Mouse (Mus musculus): ENCODE data around the gene Grin2d. TPM values are rescaled to one million over a fixed set of nuclear protein-coding genes. Genes with fewer than 3 reads are reported as not detected.

Grin2d gene
- polyA plus RNA-seq, 3 experiments from 2014 or later: not detected

DNA sequence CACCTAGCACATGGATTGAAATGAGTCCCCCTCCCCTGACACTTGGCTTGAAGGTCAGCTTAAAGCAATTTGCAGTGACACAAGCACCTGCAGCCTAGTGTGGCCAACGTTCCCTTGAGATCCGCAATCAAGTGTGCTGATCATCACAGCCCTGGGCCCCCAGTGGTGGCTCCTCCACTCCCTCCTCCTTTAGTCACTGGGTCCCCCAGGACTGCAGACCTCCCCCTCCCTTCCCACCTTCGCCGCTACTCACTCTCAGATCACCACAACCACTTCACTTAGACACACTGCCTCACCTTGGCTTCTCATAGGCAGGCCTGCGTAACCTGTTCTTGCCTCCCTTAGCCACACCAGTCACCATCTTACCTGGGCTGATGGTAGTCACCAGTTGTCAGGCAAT is 72.2 kb downstream of the Grin2d start:
- no peak for ATAC-seq

GRCm38 (mm10) chr7:45802551-45802950 is 75.6 kb downstream of the Grin2d start:
- no peak for ATAC-seq

- ATAC-seq: peak; percentile 71
These were observed 76.8 kb downstream of the Grin2d start for GRCm38 (mm10) chr7:45801348-45801747.

GRCm38 (mm10) chr7:45800546-45801204 is 77.5 kb downstream of the Grin2d start:
- ATAC-seq: peak; percentile 46

- no peak for ATAC-seq
These were observed 78.2 kb downstream of the Grin2d start for GRCm38 (mm10) chr7:45800001-45800400.

DNA sequence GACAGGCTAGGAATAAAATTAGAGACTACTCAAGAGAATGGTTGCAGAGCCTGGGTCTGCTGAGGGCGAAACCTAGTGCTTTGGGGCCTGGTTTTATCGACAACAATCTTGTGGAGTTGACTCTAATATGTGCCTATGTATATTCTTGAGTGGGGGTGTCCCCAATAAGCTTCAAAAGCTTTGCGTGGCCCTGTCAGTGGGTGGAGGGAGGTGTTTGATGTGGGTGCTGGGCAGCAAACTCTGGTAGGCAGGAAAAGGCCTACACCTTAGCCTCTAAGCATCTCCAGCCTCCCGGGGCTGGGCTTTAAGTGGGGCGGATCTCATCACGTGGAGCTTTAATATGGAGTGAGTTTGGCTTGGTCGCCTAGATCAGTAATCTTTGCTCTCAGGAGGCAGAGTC is 79.2 kb downstream of the Grin2d start:
- peak; percentile 60 for ATAC-seq

- peak; percentile 19 for ATAC-seq
These were observed 79.7 kb downstream of the Grin2d start for GRCm38 (mm10) chr7:45798511-45798836.

DNA sequence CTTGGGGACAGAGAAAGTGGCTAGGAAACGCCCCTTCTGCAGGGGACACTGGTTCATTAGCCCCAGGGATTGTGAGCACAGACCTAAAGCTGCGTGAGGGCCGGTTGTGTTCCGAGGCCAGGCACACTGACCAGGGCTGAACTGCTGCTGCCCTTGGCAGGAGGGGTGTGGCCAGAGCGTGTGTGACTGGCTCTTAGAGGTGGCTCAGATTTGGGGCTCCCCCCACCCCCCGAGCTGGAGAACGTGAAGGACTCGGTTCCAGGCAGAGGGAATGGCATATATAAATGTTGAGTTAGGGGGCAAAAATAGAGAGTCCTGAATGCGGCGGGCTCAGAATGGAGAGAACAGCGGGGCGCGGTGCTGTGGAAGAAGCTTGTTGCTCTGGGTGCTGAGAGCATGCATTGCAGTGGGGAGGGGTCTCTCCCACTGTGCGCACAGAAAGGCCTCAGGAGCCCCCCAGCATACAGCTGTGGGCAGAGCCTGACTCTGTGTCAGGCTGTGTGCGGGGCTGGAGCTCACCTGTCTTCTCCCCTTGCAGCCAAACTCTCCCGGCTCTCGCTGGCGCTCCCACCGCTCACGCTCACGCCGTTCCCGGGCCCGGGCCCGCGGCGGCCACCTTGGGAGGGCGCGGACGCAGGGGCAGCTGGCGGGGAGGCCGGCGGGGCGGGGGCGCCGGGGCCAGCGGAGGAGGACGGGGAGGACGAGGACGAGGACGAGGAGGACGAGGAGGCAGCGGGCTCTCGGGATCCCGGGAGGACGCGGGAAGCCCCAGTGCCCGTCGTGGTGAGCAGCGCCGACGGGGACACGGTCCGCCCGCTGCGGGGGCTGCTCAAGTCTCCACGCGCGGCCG is 80.3 kb downstream of the Grin2d start:
- ATAC-seq: no peak

GRCm38 (mm10) chr7:45796950-45797349 is 81.2 kb downstream of the Grin2d start:
- ATAC-seq: no peak

DNA sequence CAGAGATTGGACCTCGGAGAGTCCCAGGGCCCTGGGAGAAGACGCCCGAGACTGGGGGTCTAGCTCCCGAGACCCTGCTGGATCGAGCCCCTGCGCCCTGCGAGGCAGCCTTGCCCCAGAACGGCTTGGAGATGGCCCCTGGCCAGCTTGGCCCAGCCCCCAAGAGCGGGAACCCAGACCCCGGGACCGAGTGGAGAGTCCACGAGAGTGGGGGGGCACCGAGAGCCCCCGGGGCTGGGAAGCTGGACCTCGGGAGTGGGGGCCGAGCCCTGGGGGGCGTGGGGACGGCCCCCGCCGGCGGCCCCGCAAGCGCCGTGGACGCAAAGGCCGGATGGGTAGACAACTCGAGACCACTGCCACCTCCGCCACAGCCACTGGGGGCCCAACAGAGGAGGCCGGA is 83.2 kb downstream of the Grin2d start:
- ATAC-seq: no peak

- no peak for ATAC-seq
These were observed 84.1 kb downstream of the Grin2d start for GRCm38 (mm10) chr7:45793969-45794585.

GRCm38 (mm10) chr7:45793240-45793639 is 84.9 kb downstream of the Grin2d start:
- no peak for ATAC-seq

DNA sequence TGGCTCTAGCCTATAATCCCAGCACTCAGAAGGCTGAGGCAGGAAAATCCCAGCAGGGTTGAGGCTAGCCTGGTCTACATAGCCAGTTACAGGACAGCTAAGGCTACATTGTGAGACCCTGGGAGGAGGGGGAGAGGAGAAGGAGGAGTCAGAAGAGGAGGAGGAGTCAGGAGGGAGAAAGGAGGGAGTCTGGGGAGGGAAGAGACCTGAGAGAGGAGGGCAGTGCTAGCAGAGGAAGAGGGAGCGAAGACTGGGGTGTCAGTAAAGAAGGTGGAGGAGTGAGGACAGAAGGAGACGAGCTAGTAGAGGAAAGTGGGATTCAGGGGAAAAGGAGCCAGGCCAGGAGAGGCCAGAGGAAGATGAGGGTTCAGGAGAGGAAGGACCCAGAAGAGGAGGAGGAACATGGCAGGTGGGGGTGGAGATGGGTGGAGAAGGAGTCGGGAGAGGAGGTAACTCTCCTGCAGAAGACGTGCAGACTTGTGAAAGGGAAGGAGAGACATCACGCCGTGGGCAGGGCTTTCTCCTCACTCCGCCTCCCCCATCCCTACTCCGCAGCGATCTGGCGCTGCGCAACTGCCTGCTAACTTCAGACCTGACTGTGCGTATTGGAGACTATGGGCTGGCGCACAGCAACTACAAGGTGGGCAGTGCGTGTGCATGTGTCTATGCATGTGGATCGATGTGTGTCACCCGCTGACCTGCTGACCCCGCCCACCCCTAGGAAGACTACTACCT is 86.3 kb downstream of the Grin2d start:
- ATAC-seq: no peak

DNA sequence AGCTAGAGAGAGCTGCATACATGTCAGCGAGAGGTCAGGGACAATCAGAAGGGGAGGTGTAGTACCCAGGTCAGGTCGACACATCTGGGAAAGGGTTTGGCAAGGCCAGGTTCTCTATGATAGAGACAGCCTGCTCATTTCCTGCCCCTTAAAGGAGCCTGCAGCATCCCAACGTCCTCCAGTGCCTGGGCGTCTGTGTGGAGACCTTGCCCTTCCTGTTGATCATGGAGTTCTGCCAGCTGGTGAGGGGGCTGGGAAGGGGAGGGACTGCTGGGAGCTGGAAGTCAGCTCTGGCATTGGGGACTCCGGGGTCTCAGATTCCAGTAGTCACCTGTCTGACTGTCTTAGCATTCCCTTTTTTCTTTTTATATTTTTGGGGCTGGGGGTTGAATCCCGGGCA is 87.5 kb downstream of the Grin2d start:
- no peak for ATAC-seq

DNA sequence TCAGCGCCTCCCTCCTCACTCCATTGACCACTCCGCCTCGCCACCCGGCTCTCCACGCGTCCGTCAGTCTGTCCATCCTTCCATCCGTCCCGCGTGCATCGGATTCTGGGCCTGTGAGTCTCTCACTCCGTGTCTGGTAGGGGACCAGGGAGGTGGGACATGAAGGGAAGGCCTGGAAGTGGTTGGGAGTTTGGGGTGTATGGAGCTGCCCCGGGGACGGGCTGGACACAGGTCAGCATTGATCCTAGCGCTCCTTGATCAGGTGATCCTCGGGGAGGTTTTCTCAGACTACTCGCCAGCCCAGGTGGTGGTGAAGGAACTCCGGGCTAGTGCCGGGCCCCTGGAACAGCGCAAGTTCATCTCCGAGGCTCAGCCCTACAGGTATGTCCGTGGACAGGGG is 90.5 kb downstream of the Grin2d start:
- ATAC-seq: no peak

DNA sequence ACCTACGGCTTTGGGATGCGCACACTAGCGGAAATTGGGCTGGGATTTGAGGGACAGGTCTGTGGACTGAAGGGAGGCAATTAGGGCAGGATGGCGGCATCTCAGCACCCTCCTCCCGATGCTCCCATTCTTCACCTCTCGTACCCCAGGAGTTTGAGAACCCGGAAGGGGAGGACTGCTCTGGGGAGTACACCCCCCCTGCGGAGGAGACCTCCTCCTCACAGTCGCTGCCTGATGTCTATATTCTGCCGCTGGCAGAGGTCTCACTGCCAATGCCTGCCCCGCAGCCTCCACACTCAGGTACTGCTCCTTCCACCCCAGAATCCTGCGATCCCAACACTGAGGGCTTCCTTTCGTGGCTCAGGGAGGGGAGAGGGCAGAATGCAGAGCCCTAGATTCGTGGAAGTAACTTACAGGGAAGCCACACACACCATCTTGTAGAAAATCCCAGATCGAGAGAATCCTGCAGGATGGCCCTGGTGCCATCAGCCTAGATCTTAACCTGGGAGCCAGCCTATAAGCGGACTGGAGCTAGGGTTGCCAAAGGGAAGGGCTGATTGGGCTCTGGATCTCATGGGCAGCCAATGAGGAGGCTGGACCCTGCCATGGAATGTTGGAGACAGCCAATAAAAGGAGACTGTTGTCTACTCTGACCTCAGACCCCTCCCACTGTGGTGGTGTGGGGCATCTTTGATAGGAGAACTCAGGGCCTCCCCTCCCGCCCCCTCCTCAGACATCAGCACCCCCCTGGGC is 91.3 kb downstream of the Grin2d start:
- no peak for ATAC-seq

GRCm38 (mm10) chr7:45786136-45786578 is 92.0 kb downstream of the Grin2d start:
- ATAC-seq: peak; percentile 42

DNA sequence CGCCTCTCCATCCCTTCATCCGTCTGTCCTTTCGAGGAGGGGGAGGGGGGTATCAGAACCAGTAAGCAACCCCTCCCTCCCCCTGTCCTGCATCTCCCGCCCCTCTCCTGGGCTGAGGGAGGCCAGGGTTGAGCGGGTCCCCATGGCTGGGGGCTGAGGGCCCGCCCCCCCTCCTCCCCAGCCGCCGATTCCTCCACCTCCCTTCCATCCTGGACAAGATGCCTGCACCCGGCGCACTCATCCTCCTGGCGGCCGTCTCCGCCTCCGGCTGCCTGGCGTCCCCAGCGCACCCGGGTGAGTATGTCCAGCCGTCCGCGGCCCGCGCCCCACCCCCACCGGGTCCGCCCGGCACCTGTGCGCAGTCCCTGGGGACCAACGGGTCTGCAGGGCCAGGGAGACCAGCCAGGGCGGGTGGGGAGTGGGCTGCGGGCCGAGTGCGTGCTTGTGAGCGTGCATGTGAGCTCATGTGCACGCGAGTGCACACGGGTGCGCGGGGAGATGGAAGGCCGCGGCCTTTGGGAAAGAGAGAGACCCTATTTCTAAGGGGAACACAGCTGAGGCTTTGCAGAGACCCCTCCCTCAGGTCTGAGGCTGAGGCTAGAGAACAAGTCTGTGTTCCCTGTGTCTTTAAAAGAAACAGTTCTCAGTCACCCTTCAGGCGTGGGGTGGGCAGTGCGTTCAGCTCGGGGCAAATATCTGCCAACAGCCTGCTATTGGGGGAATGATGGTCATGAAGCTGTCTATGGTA is 92.6 kb downstream of the Grin2d start:
- ATAC-seq: no peak

GRCm38 (mm10) chr7:45784524-45785372 is 93.4 kb downstream of the Grin2d start, which contains the start of gene Sult2b1:
TSS of gene Sult2b1 (minus strand) at chr7:45784669.
- no peak for ATAC-seq

DNA sequence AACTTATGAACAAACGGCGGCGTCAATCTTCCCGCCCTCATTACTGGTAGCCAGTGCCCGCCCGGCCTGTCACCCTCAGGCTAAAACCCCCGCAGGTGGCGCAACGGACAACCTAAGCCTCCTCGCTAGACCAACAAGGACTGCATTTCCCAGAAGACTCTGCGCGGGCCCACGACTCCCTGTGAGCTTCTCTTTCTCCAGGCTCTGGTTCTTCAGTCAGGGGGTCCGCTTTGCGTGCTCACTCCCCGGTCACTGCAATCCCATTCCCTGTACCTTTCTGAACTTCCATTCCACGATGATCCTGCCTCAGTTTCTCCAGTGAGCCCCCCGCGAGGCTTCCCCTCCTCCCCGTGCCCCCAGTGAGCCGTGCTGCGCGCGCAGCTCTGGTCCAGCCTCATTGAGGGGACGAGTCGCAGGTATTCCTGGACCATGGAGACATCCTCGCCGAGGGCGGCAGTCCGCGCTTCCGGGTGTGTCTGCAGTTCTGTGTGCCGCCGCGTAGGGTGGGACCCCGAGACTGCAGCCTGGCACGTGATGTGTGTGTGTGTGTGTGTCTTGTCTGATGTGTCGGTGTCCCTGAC is 94.6 kb downstream of the Grin2d start, which contains the start of gene Lmtk3:
Gene Lmtk3, plus strand, starts transcription at position 228 of the 581 bp plus-strand sequence.
- no peak for ATAC-seq

All from inflammation-experienced regulatory T-cells, adult 6 months (primary cell).